Comparison of ENCODE assay signal across 11 mouse cellular contexts in the genomic region with DNA sequence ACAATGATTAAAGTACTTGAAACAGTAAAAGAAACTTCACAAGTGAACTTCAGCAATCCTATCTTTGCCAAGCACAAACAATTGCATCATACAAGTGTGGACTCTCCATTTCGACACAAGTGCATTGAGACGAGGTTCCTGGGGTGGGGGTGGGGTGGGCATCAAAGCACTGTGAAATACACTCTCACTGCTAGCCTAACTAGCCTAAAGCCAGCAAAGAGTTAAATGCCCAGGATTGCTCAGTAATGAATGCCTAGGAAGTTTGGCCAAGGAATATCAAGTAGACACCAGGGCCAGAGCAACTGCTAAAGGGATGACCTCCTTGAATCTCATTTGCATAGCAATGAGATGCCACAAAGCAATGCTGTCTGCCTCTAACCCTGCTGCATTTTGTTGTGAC. TPM values are rescaled to one million over a fixed set of nuclear protein-coding genes. Genes with fewer than 3 reads are reported as not detected.
DNase-seq lines count a peak whose midpoint lies in the region; ATAC-seq lines count a peak whose summit lies in the region.
"Had no signal": no experiment of that assay in that cellular context is flagged by ENCODE, and none has a peak within 500 bp of the region (broad histone marks: within the 10 kb centered on the region; RNA-seq: fewer than 3 reads in every experiment).

No protein-coding gene starts in this region.

- H3K4me3 ChIP-seq in embryonic facial prominence, embryonic 11.5 days (ENCODE audit: low read depth, low read length), result no peak overlapping the region
- no peak overlapping the region for H3K4me3 ChIP-seq in hindbrain, embryonic 15.5 days
- no peak overlapping the region for H3K4me3 ChIP-seq in midbrain, embryonic 13.5 days (replicated peaks)
- H3K4me3 ChIP-seq: intestine, embryonic 15.5 days; limb, embryonic 13.5 days had no signal

- peak; percentile 59 for ATAC-seq in embryonic facial prominence, embryonic 11.5 days (replicated peaks; ENCODE audit: insufficient number of reproducible peaks, low FRiP score, low TSS enrichment, low read depth)
- ATAC-seq in hindbrain, embryonic 15.5 days (ENCODE audit: low FRiP score, low read depth), result peak; percentile 88
- ATAC-seq in midbrain, embryonic 13.5 days, result peak; percentile 96
- ATAC-seq: intestine, embryonic 15.5 days had no signal

- intact Hi-C loops in heart, postnatal 25 days (cut with DNase I), result no loop called here

- H3K4me1 ChIP-seq in embryonic facial prominence, embryonic 11.5 days (ENCODE audit: control insufficient read depth, insufficient read depth, low read length), result no peaks in the 10 kb centered on the region
- H3K4me1 ChIP-seq in hindbrain, embryonic 15.5 days (replicated peaks), result peaks cover 25% of the 10 kb centered on the region
- H3K4me1 ChIP-seq in midbrain, embryonic 13.5 days (replicated peaks), result peaks cover 48% of the 10 kb centered on the region
- H3K4me1 ChIP-seq: intestine, embryonic 15.5 days had no signal

- no peak overlapping the region for H3K4me2 ChIP-seq in embryonic facial prominence, embryonic 11.5 days (ENCODE audit: low read depth, low read length)
- peak overlapping the region; percentile 19; the same call in 1 of the 2 replicates for H3K4me2 ChIP-seq in hindbrain, embryonic 15.5 days
- H3K4me2 ChIP-seq in midbrain, embryonic 13.5 days (replicated peaks), result peak overlapping the region; percentile 32
- H3K4me2 ChIP-seq: intestine, embryonic 15.5 days; limb, embryonic 13.5 days had no signal

- WGBS in embryonic facial prominence, embryonic 11.5 days, result 36% methylated on average over 2 of the region's 2 CpGs
- WGBS in hindbrain, embryonic 15.5 days, result 11% methylated on average over 2 of the region's 2 CpGs
- 2% methylated on average over 2 of the region's 2 CpGs for WGBS in midbrain, embryonic 13.5 days

- no peak overlapping the region for H3K27ac ChIP-seq in embryonic facial prominence, embryonic 11.5 days (replicated peaks; ENCODE audit: low read depth, low read length)
- peak overlapping the region; percentile 58; the same call in 1 of the 2 replicates for H3K27ac ChIP-seq in hindbrain, embryonic 15.5 days (replicated peaks)
- peak overlapping the region; percentile 64; the same call in 1 of the 2 replicates for H3K27ac ChIP-seq in midbrain, embryonic 13.5 days
- H3K27ac ChIP-seq: intestine, embryonic 15.5 days; limb, embryonic 13.5 days; stomach, postnatal 0 days had no signal

- no peaks in the 10 kb centered on the region for H3K36me3 ChIP-seq in embryonic facial prominence, embryonic 11.5 days (replicated peaks; ENCODE audit: control insufficient read depth, insufficient read depth, low read depth, low read length)
- no peaks in the 10 kb centered on the region for H3K36me3 ChIP-seq in hindbrain, embryonic 15.5 days
- no peaks in the 10 kb centered on the region for H3K36me3 ChIP-seq in midbrain, embryonic 13.5 days
- H3K36me3 ChIP-seq: intestine, embryonic 15.5 days; limb, embryonic 13.5 days had no signal

- H3K9ac ChIP-seq in embryonic facial prominence, embryonic 11.5 days (replicated peaks; ENCODE audit: low read length), result no peak overlapping the region
- H3K9ac ChIP-seq in hindbrain, embryonic 15.5 days, result no peak overlapping the region
- no peak overlapping the region for H3K9ac ChIP-seq in midbrain, embryonic 13.5 days (replicated peaks)
- H3K9ac ChIP-seq: intestine, embryonic 15.5 days; limb, embryonic 13.5 days had no signal

- H3K27me3 ChIP-seq in embryonic facial prominence, embryonic 11.5 days (ENCODE audit: control insufficient read depth, insufficient read depth, low read length), result no peaks in the 10 kb centered on the region
- H3K27me3 ChIP-seq in hindbrain, embryonic 15.5 days, result no peaks in the 10 kb centered on the region
- H3K27me3 ChIP-seq in midbrain, embryonic 13.5 days, result no peaks in the 10 kb centered on the region
- H3K27me3 ChIP-seq: intestine, embryonic 15.5 days; limb, embryonic 13.5 days had no signal

- no peaks in the 10 kb centered on the region for H3K9me3 ChIP-seq in embryonic facial prominence, embryonic 11.5 days (replicated peaks; ENCODE audit: control insufficient read depth, low read length)
- no peaks in the 10 kb centered on the region for H3K9me3 ChIP-seq in hindbrain, embryonic 15.5 days
- H3K9me3 ChIP-seq in midbrain, embryonic 13.5 days, result no peaks in the 10 kb centered on the region
- H3K9me3 ChIP-seq: intestine, embryonic 15.5 days; limb, embryonic 13.5 days had no signal

- peak; percentile 57 for DNase-seq in embryo, embryonic 10 days (ENCODE audit: low spot score)
- DNase-seq in embryonic facial prominence, embryonic 11.5 days (ENCODE audit: low spot score), result no peak
- no peak for DNase-seq in left cerebral cortex, adult 9 months (ENCODE audit: low spot score in 2 of 2)
- no peak for DNase-seq in heart, postnatal 25 days (ENCODE audit: low spot score)
- no peak for DNase-seq in right cerebral cortex, adult 18-20 months
- DNase-seq: layer of hippocampus, adult 9-11 months had no signal

RNA-seq across cellular contexts. Expression of gene Fat3, which starts 16.3 kb away (rescaled TPM):
- 4.1 and 4.6 TPM in 2 replicates for polyA plus RNA-seq in embryonic facial prominence, embryonic 11.5 days (2014; fragmentation: Nextera tagmentation; extraction: Ambion mirVana)
- 9.1 and 10.4 TPM in 2 replicates for polyA plus RNA-seq in hindbrain, embryonic 15.5 days (2015; fragmentation: Nextera tagmentation; extraction: Ambion mirVana)
- 15.2 and 15.4 TPM in 2 replicates for polyA plus RNA-seq in midbrain, embryonic 13.5 days (2015; fragmentation: Nextera tagmentation; extraction: Ambion mirVana)
- under 1 TPM; 0.57 to 0.70 TPM for total RNA-seq in heart, postnatal 25 days (2021)
